Mouse (Mus musculus) inflammation-experienced regulatory T-cells (primary cell): Measurements from ENCODE around the gene Igfbp4. TPM values are rescaled to one million over a fixed set of nuclear protein-coding genes. Genes with fewer than 3 reads are reported as not detected.

Experiments
- polyA plus RNA-seq, 2 experiments: library from polyadenylated mRNA; unstranded; fragments of 100-300 nt; shearing (Covaris generic); gene quantifications; one replicate each; pipeline ENCODE4 v1.2.1; 2017

The Igfbp4 gene
- polyA plus RNA-seq: 100 to 1,000 TPM; 189 to 460 TPM

GRCm38 (mm10) chr11:99041051-99041729, at the start of gene Igfbp4:
Gene Igfbp4, plus strand, starts transcription at chr11:99041244.

GRCm38 (mm10) chr11:99023500-99024467, 17.3 kb upstream of the Igfbp4 start, which contains the start of gene Top2a:
Gene Top2a, minus strand, starts transcription at chr11:99024189.

GRCm38 (mm10) chr11:99089077-99089601, 48.1 kb downstream of the Igfbp4 start, which contains the start of gene Tns4:
Gene Tns4, minus strand, starts transcription at chr11:99089306.

Other genes with a start within 250 kb of the Igfbp4 start
- 10 to 100 TPM; 24.2 to 25.3 TPM for gene Msl1, start 245.7 kb upstream of the Igfbp4 start, polyA plus RNA-seq
- gene Casc3, start 236.3 kb upstream of the Igfbp4 start, polyA plus RNA-seq: 10 to 100 TPM; 72.0 to 82.4 TPM
- under 1 TPM; 0.60 to 0.95 TPM for gene Rapgefl1, start 204.5 kb upstream of the Igfbp4 start, polyA plus RNA-seq
- gene Wipf2, start 177.6 kb upstream of the Igfbp4 start, polyA plus RNA-seq: 1 to 10 TPM; 3.0 to 3.8 TPM
- 1 to 10 TPM; 1.2 to 3.4 TPM for gene Cdc6, start 133.4 kb upstream of the Igfbp4 start, polyA plus RNA-seq
- 10 to 100 TPM; 52.7 to 57.6 TPM for gene Rara, start 113.4 kb upstream of the Igfbp4 start, polyA plus RNA-seq
- gene Gjd3, start 58.2 kb upstream of the Igfbp4 start, polyA plus RNA-seq: 1 to 10 TPM; 1.0 to 1.3 TPM
- 10 to 100 TPM; 11.3 to 13.5 TPM for gene Top2a, start 17.1 kb upstream of the Igfbp4 start, polyA plus RNA-seq
- under 1 TPM; 0.50 to 0.64 TPM for gene Tns4, start 48.1 kb downstream of the Igfbp4 start, polyA plus RNA-seq
- 100 to 1,000 TPM; 285 to 562 TPM for gene Ccr7, start 113.8 kb downstream of the Igfbp4 start, polyA plus RNA-seq
- gene Smarce1, start 189.8 kb downstream of the Igfbp4 start, polyA plus RNA-seq: 100 to 1,000 TPM; 155 to 167 TPM
- gene Krt222, start 202.8 kb downstream of the Igfbp4 start, polyA plus RNA-seq: 1 to 10 TPM; 1.5 to 1.9 TPM
- under 1 TPM; 0.14 to 0.15 TPM for gene Krt24, start 244.0 kb downstream of the Igfbp4 start, polyA plus RNA-seq